Mouse (Mus musculus) embryonic facial prominence, embryonic 11.5 days (tissue): ENCODE measurements around the gene Pole2. TPM values are rescaled to one million over a fixed set of nuclear protein-coding genes. Genes with fewer than 3 reads are reported as not detected.
A peak's percentile ranks its signal among the peaks of the same experiment; 100 is the strongest.

ENCODE experiments used
- ATAC-seq: fragments of 200-750 bp; cut with Nextera tagmentation; replicated peaks from 2 replicates; pipeline ENCODE4 v1.8.0; 2017; ENCODE audit warnings: low read depth; ENCODE audit not compliant: insufficient number of reproducible peaks, low FRiP score, low TSS enrichment
- DNase-seq: peaks from one replicate; pipeline ENCODE4 v3.0.0-alpha.2; 2015; ENCODE audit warnings: low spot score
- H3K27ac ChIP-seq: fragments of 300-500 bp; sonication (generic); replicated peaks from 2 replicates; pipeline ENCODE4 v1.5.1; 2014; ENCODE audit warnings: mild to moderate bottlenecking, low read depth, low read length, control low read depth
- H3K27me3 ChIP-seq: fragments of 300-500 bp; sonication (generic); 2 replicates; pipeline ENCODE4 v1.6.1; 2014; ENCODE audit warnings: mild to moderate bottlenecking, low read length, moderate library complexity, mixed read lengths; ENCODE audit not compliant: control insufficient read depth, insufficient read depth
- H3K36me3 ChIP-seq: fragments of 300-500 bp; sonication (generic); replicated peaks from 2 replicates; pipeline ENCODE4 v1.6.1; 2014; ENCODE audit warnings: low read depth, mild to moderate bottlenecking, low read length, moderate library complexity, mixed read lengths; ENCODE audit not compliant: control insufficient read depth, insufficient read depth
- H3K4me1 ChIP-seq: fragments of 300-500 bp; sonication (generic); 2 replicates; pipeline ENCODE4 v1.6.1; 2014; ENCODE audit warnings: low read length, mixed read lengths; ENCODE audit not compliant: control insufficient read depth, insufficient read depth
- H3K4me2 ChIP-seq: fragments of 300-500 bp; sonication (generic); 2 replicates; pipeline ENCODE4 v1.6.1; 2014; ENCODE audit warnings: low read depth, mild to moderate bottlenecking, control low read depth, low read length, moderate library complexity
- H3K4me3 ChIP-seq: fragments of 300-500 bp; sonication (generic); 2 replicates; pipeline ENCODE4 v1.5.1; 2014; ENCODE audit warnings: low read depth, low read length, control low read depth
- H3K9ac ChIP-seq: fragments of 300-500 bp; sonication (generic); replicated peaks from 2 replicates; pipeline ENCODE4 v1.6.1; 2014; ENCODE audit warnings: mild to moderate bottlenecking, control low read depth, low read length
- H3K9me3 ChIP-seq: fragments of 300-500 bp; sonication (generic); replicated peaks from 2 replicates; pipeline ENCODE4 v1.6.1; 2016; ENCODE audit warnings: mild to moderate bottlenecking, low read length, inconsistent platforms, mixed read lengths; ENCODE audit not compliant: control insufficient read depth
- WGBS: fragments of 180-500 bp; shearing (Covaris S2); extraction: QIAGEN DNeasy Blood & Tissue Kit; methylation state at CpG from one replicate; pipeline ENCODE4 v1.1.7; 2014; 5-methylcytosine and 5-hydroxymethylcytosine counted together
- polyA plus RNA-seq: library from polyadenylated mRNA; unstranded; fragments of >200 nt; fragmentation: Nextera tagmentation; extraction: Ambion mirVana; gene quantifications from 2 replicates; pipeline ENCODE4 v1.2.1, GENCODE M21; 2014

Pole2 gene
- polyA plus RNA-seq, 1 experiment from 2014 or later, result 36.5 TPM

DNA sequence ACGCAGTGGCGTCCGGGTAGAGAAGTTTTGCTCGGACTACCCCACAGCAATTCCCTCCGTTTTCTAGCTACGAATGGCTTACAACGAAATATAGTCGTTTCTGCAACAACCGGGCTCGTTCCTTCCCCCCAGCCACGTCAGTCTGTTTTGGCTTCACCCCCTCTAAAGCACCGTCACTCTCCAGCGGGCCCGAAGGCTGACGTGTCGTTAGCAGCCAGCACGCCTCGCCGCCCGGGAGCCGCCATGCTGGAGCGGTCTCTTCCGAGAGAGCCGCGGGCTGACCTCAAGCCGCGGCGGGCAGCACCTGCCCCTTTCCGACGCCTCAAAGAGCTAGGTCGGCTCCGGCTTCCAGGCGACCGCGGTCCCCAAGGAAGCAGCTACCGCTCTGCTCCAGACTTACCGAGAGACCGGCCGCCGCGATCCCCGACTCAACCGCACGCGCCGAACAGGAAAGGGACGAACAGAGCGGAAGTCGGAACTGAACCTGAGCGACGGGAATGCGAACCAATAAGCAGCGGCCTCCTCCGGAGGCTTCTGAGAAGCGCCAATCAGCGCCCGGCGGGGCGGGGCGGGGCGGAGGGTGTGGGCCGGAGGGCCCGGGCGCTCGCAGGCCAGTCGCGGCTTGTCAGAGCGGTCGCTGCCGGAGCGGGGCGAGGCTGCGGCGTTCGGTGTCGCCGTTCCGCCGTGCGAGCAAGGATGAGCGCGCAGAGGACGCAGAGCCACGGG lies 44.2 kb downstream of the Pole2 start, which contains the start of the genes Rpl36al and Mgat2:
Gene Rpl36al (minus strand): TSS at position 501 of the 726 bp plus-strand sequence.
Gene Mgat2 (plus strand): TSS at position 575 of the 726 bp plus-strand sequence.
- 0% methylated on average over 80 of the region's 84 CpGs for WGBS
- H3K27ac ChIP-seq, result peak within 1 kb of the TSS; percentile 73
- H3K36me3 ChIP-seq, result no peaks in the 10 kb centered on the region
- H3K4me1 ChIP-seq, result no peaks in the 10 kb centered on the region
- H3K4me2 ChIP-seq, result peak within 1 kb of the TSS; percentile 91
- peak within 1 kb of the TSS; percentile 91 for H3K9ac ChIP-seq
- peak; percentile 98 for ATAC-seq
- DNase-seq, result peak; percentile 99
- H3K9me3 ChIP-seq, result no peaks in the 10 kb centered on the region
- no peaks in the 10 kb centered on the region for H3K27me3 ChIP-seq
- H3K4me3 ChIP-seq, result peak within 1 kb of the TSS; percentile 89

DNA sequence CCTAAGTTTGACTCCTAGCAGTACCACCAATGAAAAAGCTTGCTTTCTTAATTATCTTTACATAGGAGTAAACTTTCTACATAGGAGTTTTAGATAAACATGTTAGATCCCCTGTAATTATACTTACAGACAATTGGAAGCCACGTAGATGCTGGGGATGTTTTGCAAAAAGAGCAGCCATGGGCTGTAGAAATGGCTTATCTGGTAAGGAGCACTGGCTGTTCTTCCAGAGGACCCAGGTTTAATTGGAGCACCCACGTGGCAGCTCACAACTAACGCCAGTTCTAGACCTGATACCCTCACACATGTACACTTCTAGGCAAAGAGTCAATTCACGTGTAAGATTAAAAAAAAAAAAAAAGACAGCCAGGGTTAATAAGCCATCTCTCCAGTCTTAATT lies 46.2 kb downstream of the Pole2 start:
- no peaks in the 10 kb centered on the region for H3K9me3 ChIP-seq
- no peaks in the 10 kb centered on the region for H3K36me3 ChIP-seq
- H3K27ac ChIP-seq, result no peak overlapping the region
- ATAC-seq, result no peak
- H3K4me1 ChIP-seq, result no peaks in the 10 kb centered on the region
- H3K9ac ChIP-seq, result no peak overlapping the region
- WGBS, result 82% methylated on average over 4 of the region's 4 CpGs
- DNase-seq, result no peak
- H3K27me3 ChIP-seq, result no peaks in the 10 kb centered on the region
- H3K4me3 ChIP-seq, result no peak overlapping the region
- H3K4me2 ChIP-seq, result no peak overlapping the region

DNA sequence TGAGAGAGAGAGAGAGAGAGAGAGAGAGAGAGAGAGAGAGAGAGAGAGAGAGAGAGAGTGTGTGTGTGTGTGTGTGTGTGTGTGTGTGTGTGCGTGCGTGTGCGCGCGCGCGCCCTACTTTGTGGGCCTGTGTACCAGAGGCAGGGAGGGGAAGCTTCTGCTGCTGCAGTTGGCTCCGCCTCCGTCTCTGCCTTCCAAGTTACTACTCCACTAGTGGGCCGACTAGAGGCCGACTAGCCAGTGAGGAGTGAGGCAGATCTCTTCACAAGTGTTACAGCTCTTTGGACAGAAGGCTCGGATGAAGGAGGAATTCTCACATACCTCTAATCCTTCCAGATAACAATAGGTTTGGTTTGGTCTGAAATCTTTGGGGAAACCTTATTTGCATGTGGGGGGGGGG lies 48.6 kb downstream of the Pole2 start:
- no peaks in the 10 kb centered on the region for H3K36me3 ChIP-seq
- H3K4me2 ChIP-seq, result no peak overlapping the region
- no peak overlapping the region for H3K9ac ChIP-seq
- no peaks in the 10 kb centered on the region for H3K9me3 ChIP-seq
- H3K4me3 ChIP-seq, result no peak overlapping the region
- H3K4me1 ChIP-seq, result no peaks in the 10 kb centered on the region
- DNase-seq (no peak), ATAC-seq (no peak)
- 68% methylated on average over 12 of the region's 12 CpGs for WGBS
- H3K27me3 ChIP-seq, result no peaks in the 10 kb centered on the region
- no peak overlapping the region for H3K27ac ChIP-seq

DNA sequence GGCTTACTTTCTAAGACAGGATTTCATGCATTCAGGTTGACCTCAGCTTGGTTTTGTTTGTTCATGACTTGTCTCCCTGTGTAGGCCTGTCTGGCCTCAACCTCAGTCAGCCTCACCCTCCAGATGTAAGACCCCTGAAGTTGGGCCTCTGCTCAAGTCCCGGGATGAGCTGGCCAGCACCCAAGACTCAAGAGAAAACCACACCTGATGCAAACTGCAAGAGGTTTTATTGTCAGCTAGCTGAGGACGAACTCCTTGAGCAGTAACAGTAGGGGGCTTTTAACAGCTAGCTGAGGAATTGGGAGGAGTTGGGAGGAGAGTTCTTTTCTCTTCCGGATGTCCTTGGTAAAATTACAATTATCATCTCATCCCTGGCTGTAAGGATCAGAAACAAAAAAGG lies 50.5 kb downstream of the Pole2 start:
- H3K36me3 ChIP-seq, result no peaks in the 10 kb centered on the region
- H3K4me3 ChIP-seq, result no peak overlapping the region
- ATAC-seq, result no peak
- no peak overlapping the region for H3K27ac ChIP-seq
- no peak overlapping the region for H3K4me2 ChIP-seq
- no peak for DNase-seq
- no peaks in the 10 kb centered on the region for H3K4me1 ChIP-seq
- H3K9ac ChIP-seq, result no peak overlapping the region
- no peaks in the 10 kb centered on the region for H3K9me3 ChIP-seq
- H3K27me3 ChIP-seq, result no peaks in the 10 kb centered on the region
- WGBS, result 83% methylated on average over 3 of the region's 3 CpGs

DNA sequence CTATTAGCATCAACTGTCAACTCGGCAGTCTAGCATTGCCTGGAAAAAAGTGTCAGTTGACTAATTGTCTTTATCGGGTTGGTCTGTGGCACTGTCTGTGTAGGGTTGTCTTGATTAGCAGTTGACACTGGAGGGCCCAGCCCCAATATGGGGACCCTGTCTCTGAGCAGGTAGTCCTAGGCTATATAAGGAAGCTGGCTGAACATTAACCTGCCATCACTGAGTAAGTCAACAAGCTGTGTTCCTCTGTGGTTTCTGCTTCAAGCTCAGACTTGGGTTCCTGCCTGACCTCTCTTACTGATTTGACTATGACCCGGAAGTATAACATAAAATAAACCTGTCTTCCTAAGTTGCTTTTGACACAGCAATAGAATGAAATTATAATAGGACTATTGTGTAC lies 52.0 kb downstream of the Pole2 start:
- Histone ChIP-seq H3K36me3 (no peaks in the 10 kb centered on the region), H3K4me1 (no peaks in the 10 kb centered on the region), H3K4me3 (no peak overlapping the region), H3K27ac (no peak overlapping the region), H3K9me3 (no peaks in the 10 kb centered on the region), H3K27me3 (no peaks in the 10 kb centered on the region), H3K4me2 (no peak overlapping the region), H3K9ac (no peak overlapping the region)
- DNase-seq (no peak), ATAC-seq (no peak; the same call in 1 of the 2 replicates)
- 93% methylated on average over 3 of the region's 3 CpGs for WGBS

DNA sequence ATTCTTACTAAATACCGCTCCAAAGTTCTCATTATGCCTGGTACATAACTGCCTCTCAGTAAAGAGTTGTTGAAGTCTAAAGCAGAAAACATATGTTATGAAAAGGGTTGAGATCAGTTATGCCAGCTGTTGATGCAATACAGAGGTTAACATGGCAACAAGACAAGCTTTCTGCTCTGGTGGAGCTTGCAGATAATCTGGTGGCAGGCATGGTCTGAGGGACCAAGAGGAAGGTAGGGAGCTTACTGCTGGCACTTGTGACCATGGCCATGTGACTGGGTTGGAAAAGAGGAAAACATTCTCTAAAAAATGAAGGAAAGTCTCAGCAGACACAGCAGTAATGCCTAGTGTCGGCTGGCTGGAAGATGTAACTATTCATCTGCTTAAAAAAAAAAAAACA lies 56.7 kb downstream of the Pole2 start:
- no peaks in the 10 kb centered on the region for H3K9me3 ChIP-seq
- DNase-seq (no peak), ATAC-seq (no peak)
- no peaks in the 10 kb centered on the region for H3K36me3 ChIP-seq
- no peaks in the 10 kb centered on the region for H3K27me3 ChIP-seq
- no peak overlapping the region for H3K27ac ChIP-seq
- no peak overlapping the region for H3K9ac ChIP-seq
- whole genome bisulfite sequencing, result 91% methylated on average over 2 of the region's 2 CpGs
- H3K4me1 ChIP-seq, result no peaks in the 10 kb centered on the region
- no peak overlapping the region for H3K4me3 ChIP-seq
- no peak overlapping the region for H3K4me2 ChIP-seq

DNA sequence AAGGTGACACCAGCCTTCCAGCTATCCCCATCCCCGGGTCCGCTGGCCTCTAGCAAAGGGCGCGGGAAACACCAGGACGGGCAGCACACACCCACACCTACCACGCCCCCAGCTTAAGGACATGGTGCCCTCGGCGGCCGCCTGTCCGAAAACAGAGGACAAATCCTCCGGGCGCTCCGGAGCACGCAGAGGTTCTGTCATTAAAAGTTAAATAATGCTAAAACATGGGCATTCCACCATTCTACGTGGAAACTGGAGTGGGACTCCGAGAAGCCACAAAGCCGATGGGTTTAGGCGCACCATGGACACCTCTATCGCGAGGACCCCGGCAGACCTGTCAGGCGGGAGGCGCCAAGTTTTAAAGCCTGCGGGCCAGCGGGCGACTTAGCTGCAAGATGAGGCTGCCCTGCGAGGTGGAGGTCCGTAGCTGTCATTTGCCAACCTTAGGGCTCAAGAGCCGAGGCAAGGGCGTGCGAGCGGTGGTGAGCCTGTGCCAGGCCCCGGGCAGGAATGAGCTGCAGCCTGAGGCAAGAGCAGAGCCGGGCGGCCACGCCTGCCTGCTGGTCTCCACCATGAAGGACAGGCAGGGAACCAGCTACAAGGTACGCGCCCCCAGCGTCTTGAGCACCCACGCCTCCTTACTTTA lies 59.4 kb downstream of the Pole2 start, which contains the start of gene Lrr1:
Gene Lrr1 (plus strand): TSS at position 354 of the 646 bp plus-strand sequence.
- H3K36me3 ChIP-seq, result no peaks in the 10 kb centered on the region
- peak within 1 kb of the TSS; percentile 36 for H3K27ac ChIP-seq
- H3K9me3 ChIP-seq, result no peaks in the 10 kb centered on the region
- no peaks in the 10 kb centered on the region for H3K4me1 ChIP-seq
- H3K9ac ChIP-seq, result peak within 1 kb of the TSS; percentile 71
- under 1% methylated on average over 40 of the region's 40 CpGs for WGBS
- DNase-seq (peak; percentile 83), ATAC-seq (peak; percentile 93)
- H3K27me3 ChIP-seq, result no peaks in the 10 kb centered on the region
- peak within 1 kb of the TSS; percentile 79 for H3K4me3 ChIP-seq
- peak within 1 kb of the TSS; percentile 79 for H3K4me2 ChIP-seq
